Mouse (Mus musculus) ES-E14 (cell line): ENCODE data around the gene Ston2. TPM values are rescaled to one million over a fixed set of nuclear protein-coding genes. Genes with fewer than 3 reads are reported as not detected.

Source experiments
- DNase-seq: peaks from one replicate; pipeline ENCODE4 v3.0.0-alpha.2; 2013; ENCODE audit warnings: low read depth, low spot score
- H3K27ac ChIP-seq: 2 replicates; pipeline ENCODE4 v1.5.1; 2012; ENCODE audit warnings: low read depth, mild to moderate bottlenecking, low read length, moderate library complexity, mixed read lengths; ENCODE audit not compliant: poor library complexity, insufficient read depth, severe bottlenecking
- H3K36me3 ChIP-seq: 2 replicates; pipeline ENCODE4 v1.6.1; 2012; ENCODE audit warnings: mild to moderate bottlenecking, low read length, moderate library complexity, mixed read lengths; ENCODE audit not compliant: control insufficient read depth, poor library complexity, insufficient read depth, severe bottlenecking
- H3K4me1 ChIP-seq, 2 experiments: fragments of 150-350 bp in 1 of 2; sonication (generic) in 1 of 2; 2 replicates each; pipeline ENCODE4 v1.6.1; 2012; ENCODE audit warnings: low read length in 2 of 2, mild to moderate bottlenecking in 1 of 2, mixed read lengths in 1 of 2; ENCODE audit not compliant: control insufficient read depth in 2 of 2, insufficient read depth in 2 of 2, poor library complexity in 1 of 2
- H3K4me3 ChIP-seq, 2 experiments: fragments of 150-350 bp in 1 of 2; sonication (generic) in 1 of 2; 2 replicates each; pipeline ENCODE4 v1.5.1; 2012; ENCODE audit warnings: low read length in 2 of 2, low read depth in 1 of 2, mild to moderate bottlenecking in 1 of 2, mixed read lengths in 1 of 2; ENCODE audit not compliant: insufficient read depth in 1 of 2, poor library complexity in 1 of 2, severe bottlenecking in 1 of 2
- H3K9ac ChIP-seq: 2 replicates; pipeline ENCODE4 v1.6.1; 2012; ENCODE audit warnings: low read depth, mild to moderate bottlenecking, low read length, mixed read lengths; ENCODE audit not compliant: poor library complexity, insufficient read depth, severe bottlenecking
- H3K9me3 ChIP-seq: fragments of 150-350 bp; sonication (generic); 2 replicates; pipeline ENCODE4 v1.6.1; 2012; ENCODE audit warnings: low read depth, mild to moderate bottlenecking, low read length; ENCODE audit not compliant: control insufficient read depth, insufficient read depth
- CHD2 ChIP-seq: IDR thresholded peaks from 2 replicates; pipeline ENCODE4 v1.6.1; 2014; ENCODE audit warnings: mild to moderate bottlenecking, low read depth, low read length, inconsistent platforms
- HCFC1 ChIP-seq: IDR thresholded peaks from 2 replicates; pipeline ENCODE4 v1.6.1; 2012; ENCODE audit warnings: low read length, inconsistent platforms, borderline replicate concordance; ENCODE audit not compliant: insufficient read depth
- MAFK ChIP-seq: IDR thresholded peaks from 2 replicates; pipeline ENCODE4 v1.6.1; 2014; ENCODE audit warnings: mild to moderate bottlenecking, low read depth, low read length, inconsistent platforms; ENCODE audit not compliant: insufficient read depth
- ZC3H11A ChIP-seq: IDR thresholded peaks from 2 replicates; pipeline ENCODE4 v1.6.1; 2012; ENCODE audit warnings: low read depth, mild to moderate bottlenecking, inconsistent platforms, low read length, borderline replicate concordance
- ZNF384 ChIP-seq: IDR thresholded peaks from 2 replicates; pipeline ENCODE4 v1.6.1; 2012; ENCODE audit warnings: low read depth, low read length, inconsistent platforms
- in situ Hi-C, 2 experiments: fragments of 600-800 bp; cut with MboI; formaldehyde crosslinking; loops; one replicate each; pipeline ENCODE4 v1.15.1; 2025; ENCODE audit warnings: low sequenced_read_pairs in 2 of 2, inconsistent platforms in 1 of 2; ENCODE audit not compliant: unreplicated experiment in 2 of 2
- total RNA-seq: library from RNA; depleted of rRNA; stranded (reverse); fragments of 300-350 nt; gene quantifications from 2 replicates; pipeline ENCODE4 v1.2.3, GENCODE M21; 2012

Ston2 gene
- total RNA-seq, 1 experiment: 11.7 TPM

DNA sequence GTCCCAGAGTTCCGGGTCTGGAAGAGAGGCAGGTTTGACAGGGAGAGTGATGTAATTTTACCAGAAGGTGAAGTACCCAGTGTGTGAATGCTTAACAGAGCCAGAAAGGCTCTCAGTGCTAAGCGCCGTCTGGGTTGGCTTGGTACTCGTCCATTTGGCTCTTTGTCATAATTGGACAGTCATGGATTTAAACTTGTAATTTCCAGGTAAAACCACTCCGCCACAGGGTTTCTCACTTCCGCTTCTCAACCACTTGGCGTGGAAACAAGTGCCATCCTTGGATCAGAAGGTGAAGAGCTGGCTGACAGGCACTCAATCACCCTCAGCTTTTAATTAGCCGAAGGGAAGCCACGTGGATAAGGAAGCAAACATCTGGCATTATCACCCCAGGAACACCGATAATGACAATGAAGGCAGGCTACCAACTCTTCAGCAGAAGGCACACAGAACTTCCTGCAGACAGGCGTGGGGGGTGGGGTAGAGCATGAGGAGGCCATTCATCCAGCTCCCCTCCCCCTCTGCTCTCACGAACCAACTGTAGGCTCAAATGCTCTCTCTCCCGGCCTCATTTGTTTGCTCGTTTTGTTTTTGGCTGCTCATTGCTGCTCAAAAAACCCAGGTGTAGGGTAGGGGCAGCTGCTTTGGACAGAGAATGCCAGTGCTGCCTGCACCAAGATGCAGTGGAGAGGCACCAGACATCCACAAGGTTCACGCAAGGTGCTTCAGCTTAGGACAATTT is 103.9 kb downstream of the Ston2 start:
- peak overlapping the region; percentile 66 for H3K27ac ChIP-seq
- in situ Hi-C loops: no loop called here
- no peaks in the 10 kb centered on the region for H3K36me3 ChIP-seq
- H3K4me1 ChIP-seq: peaks cover 12 to 28% of the 10 kb centered on the region in 2 experiments
- 0 out of 2 replicates have a peak, but pooled peaks have one; percentile 59 for TF ChIP-seq CHD2
- TF ChIP-seq MAFK: no peak
- H3K9me3 ChIP-seq: no peaks in the 10 kb centered on the region
- H3K4me3 ChIP-seq: peak overlapping the region; percentile 55 to 69
- peak overlapping the region; percentile 27; the same call in 1 of the 2 replicates for H3K9ac ChIP-seq
- DNase-seq: peak; percentile 55

DNA sequence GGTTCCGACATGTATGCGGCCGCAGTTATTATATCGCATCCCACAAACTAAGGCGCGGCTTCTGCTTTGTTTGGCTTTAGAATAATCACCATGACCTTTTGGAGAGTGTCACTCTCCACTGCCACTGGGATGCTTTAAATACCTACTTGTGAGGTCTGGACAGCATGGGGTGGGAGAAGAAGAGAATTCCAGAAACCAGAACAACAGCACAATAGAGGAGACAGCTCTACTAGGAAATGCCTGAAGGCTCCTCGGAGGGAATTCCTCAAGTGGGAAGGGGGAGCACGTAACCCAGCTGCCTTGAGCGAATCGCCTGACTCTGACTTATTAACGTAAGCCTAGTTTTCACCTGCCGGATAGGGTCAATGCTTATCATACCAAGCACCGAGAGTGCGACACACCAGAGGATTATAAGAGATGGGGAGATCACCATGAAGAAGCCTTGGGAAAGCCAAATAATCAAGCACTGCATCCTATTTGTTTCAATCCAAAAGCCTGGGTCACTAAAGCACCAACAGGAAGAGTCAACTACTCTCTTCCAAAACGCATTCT is 104.6 kb downstream of the Ston2 start:
- no peak for DNase-seq
- H3K9me3 ChIP-seq: no peaks in the 10 kb centered on the region
- peak overlapping the region; percentile 44; the same call in 1 of the 2 replicates for H3K9ac ChIP-seq
- H3K4me3 ChIP-seq: peak overlapping the region; percentile 55 to 69
- in situ Hi-C loops: no loop called here
- H3K36me3 ChIP-seq: no peaks in the 10 kb centered on the region
- H3K27ac ChIP-seq: peak overlapping the region; percentile 48; the same call in 1 of the 2 replicates
- TF ChIP-seq MAFK: no peak
- TF ChIP-seq HCFC1: peak; percentile 14; the same call in 1 of the 2 replicates
- TF ChIP-seq CHD2: peak; percentile 67; the same call in 1 of the 2 replicates
- no peak for TF ChIP-seq ZC3H11A
- no peak for TF ChIP-seq ZNF384
- peaks cover 12 to 29% of the 10 kb centered on the region in 2 experiments for H3K4me1 ChIP-seq

DNA sequence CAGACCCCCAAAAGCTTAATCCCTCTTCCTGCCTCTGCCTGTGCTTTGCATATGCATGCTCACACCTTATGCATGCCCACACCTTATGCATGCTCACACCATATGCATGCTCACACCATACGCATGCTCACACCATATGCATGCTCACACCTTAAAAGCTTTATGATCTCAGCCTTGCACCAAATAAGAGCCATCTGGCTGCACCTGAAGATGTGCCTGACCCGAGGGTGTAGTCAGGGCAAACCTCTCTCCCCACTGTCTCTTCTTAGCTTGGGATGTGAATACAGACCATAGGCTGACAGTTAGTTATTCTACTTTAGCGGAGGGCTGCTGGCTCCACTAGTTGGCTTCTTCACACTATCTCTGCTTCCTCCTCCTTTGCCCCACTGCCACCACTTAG is 105.1 kb downstream of the Ston2 start:
- no peak for DNase-seq
- Histone ChIP-seq H3K4me1 (peaks cover 12 to 29% of the 10 kb centered on the region in 2 experiments), H3K36me3 (no peaks in the 10 kb centered on the region), H3K9me3 (no peaks in the 10 kb centered on the region), H3K27ac (peak overlapping the region; percentile 44; the same call in 1 of the 2 replicates), H3K9ac (peak overlapping the region; percentile 31; the same call in 1 of the 2 replicates), H3K4me3 (peak overlapping the region in 1 of 2 experiments; percentile 69; a peak in 2 of 4 replicates)
- in situ Hi-C loops: no loop called here
- TF ChIP-seq MAFK: no peak
- no peak for TF ChIP-seq ZC3H11A
- no peak for TF ChIP-seq HCFC1
- TF ChIP-seq CHD2: no peak
- no peak for TF ChIP-seq ZNF384

DNA sequence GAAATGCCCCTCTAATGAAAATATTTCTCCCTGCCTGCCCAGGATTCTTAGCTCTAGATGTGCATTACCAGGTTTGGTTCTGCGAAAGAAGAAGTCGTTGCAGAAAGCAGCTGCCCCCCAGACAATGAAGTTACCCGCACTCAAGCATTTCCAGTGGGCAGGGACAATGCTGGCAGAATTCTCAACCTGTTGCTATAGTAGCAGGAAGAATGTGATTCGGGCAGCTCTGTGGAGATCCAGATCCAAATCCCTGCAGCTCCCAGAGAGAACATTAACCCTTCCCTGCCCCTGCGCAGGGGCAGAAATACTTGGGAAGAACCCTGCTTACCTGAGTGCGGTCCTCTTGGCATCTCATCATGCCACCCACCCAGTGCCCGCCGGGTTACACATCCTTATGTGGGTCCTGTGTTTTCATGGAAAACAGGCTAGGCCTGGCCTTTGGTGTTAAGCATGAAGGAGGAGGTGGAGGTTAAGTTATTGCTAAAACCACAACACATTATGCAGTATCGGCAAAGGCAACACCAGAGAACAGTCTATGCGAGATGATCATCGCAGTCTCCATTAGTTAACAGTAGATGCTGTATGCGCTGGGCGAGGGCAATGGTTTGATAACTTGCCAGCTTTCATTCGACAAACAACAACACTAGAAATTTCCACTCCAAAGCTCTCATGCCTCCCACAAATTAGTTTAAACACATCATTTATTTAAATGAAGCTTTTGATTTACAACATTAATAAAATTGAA is 108.7 kb downstream of the Ston2 start:
- H3K4me3 ChIP-seq: no peak overlapping the region
- peaks cover 4 to 20% of the 10 kb centered on the region in 2 experiments for H3K4me1 ChIP-seq
- no peak for DNase-seq
- H3K9ac ChIP-seq: no peak overlapping the region
- H3K9me3 ChIP-seq: no peaks in the 10 kb centered on the region
- no peak for TF ChIP-seq ZC3H11A
- TF ChIP-seq MAFK: no peak
- no peak for TF ChIP-seq HCFC1
- TF ChIP-seq CHD2: no peak
- no peak for TF ChIP-seq ZNF384
- H3K36me3 ChIP-seq: peaks cover 7% of the 10 kb centered on the region; the same call in 1 of the 2 replicates
- in situ Hi-C loops: no loop called here
- no peak overlapping the region for H3K27ac ChIP-seq
